Mouse (Mus musculus) lung, embryonic 14.5 days (tissue): ENCODE measurements around the gene Fstl1. TPM values are rescaled to one million over a fixed set of nuclear protein-coding genes. Genes with fewer than 3 reads are reported as not detected.

Experiments used
- ATAC-seq: fragments of 200-750 bp; cut with Nextera tagmentation; 2 replicates; pipeline ENCODE4 v1.8.0; 2017; ENCODE audit warnings: mild to moderate bottlenecking, moderate TSS enrichment, moderate library complexity; ENCODE audit not compliant: insufficient read depth
- DNase-seq: peaks from one replicate; pipeline ENCODE4 v3.0.0-alpha.2; 2015
- H3K27ac ChIP-seq: fragments of 300-500 bp; sonication (generic); 2 replicates; pipeline ENCODE4 v1.5.1; 2014; ENCODE audit warnings: low read depth, mild to moderate bottlenecking, moderate library complexity
- H3K27me3 ChIP-seq: fragments of 300-500 bp; sonication (generic); 2 replicates; pipeline ENCODE4 v1.6.1; 2014; ENCODE audit warnings: low read length, control low read depth; ENCODE audit not compliant: insufficient read depth
- H3K36me3 ChIP-seq: fragments of 300-500 bp; sonication (generic); 2 replicates; pipeline ENCODE4 v1.6.1; 2014; ENCODE audit warnings: control low read depth; ENCODE audit not compliant: insufficient read depth
- H3K4me1 ChIP-seq: fragments of 300-500 bp; sonication (generic); 2 replicates; pipeline ENCODE4 v1.6.1; 2014; ENCODE audit warnings: antibody characterized with exemption, control low read depth; ENCODE audit not compliant: insufficient read depth
- H3K4me2 ChIP-seq: fragments of 300-500 bp; sonication (generic); 2 replicates; pipeline ENCODE4 v1.6.1; 2014; ENCODE audit warnings: mild to moderate bottlenecking
- H3K4me3 ChIP-seq: fragments of 300-500 bp; sonication (generic); 2 replicates; pipeline ENCODE4 v1.5.1; 2014; ENCODE audit warnings: low read depth, low read length
- H3K9ac ChIP-seq: fragments of 300-500 bp; sonication (generic); 2 replicates; pipeline ENCODE4 v1.6.1; 2014
- H3K9me3 ChIP-seq: fragments of 300-500 bp; sonication (generic); 2 replicates; pipeline ENCODE4 v1.6.1; 2016; ENCODE audit warnings: low read depth, low read length, control low read depth
- CTCF ChIP-seq: IDR thresholded peaks from 2 replicates; pipeline ENCODE4 v1.5.1; 2016; ENCODE audit warnings: antibody characterized with exemption, low read depth
- WGBS: fragments of 180-500 bp; shearing (Covaris S2); extraction: QIAGEN DNeasy Blood & Tissue Kit; methylation state at CpG from one replicate; pipeline ENCODE4 v1.1.7; 2014; 5-methylcytosine and 5-hydroxymethylcytosine counted together
- polyA plus RNA-seq: library from polyadenylated mRNA; unstranded; fragments of >200 nt; fragmentation: Nextera tagmentation; extraction: Ambion mirVana; gene quantifications from 2 replicates; pipeline ENCODE4 v1.2.1, GENCODE M21; 2014

Gene Fstl1
- polyA plus RNA-seq, 1 experiment from 2014 or later: 460 TPM

- 89% methylated on average over 10 of the region's 10 CpGs for WGBS
- Histone ChIP-seq H3K27me3 (no peaks in the 10 kb centered on the region), H3K4me3 (no peak overlapping the region), H3K36me3 (peaks cover 35% of the 10 kb centered on the region), H3K9me3 (no peaks in the 10 kb centered on the region), H3K4me2 (no peak overlapping the region), H3K9ac (no peak overlapping the region), H3K4me1 (peaks cover 3% of the 10 kb centered on the region; the same call in 1 of the 2 replicates), H3K27ac (no peak overlapping the region)
- TF ChIP-seq CTCF: no peak
- no peak for ATAC-seq
- DNase-seq: no peak
These were observed 19.0 kb downstream of the Fstl1 start for GRCm38 (mm10) chr16:37795651-37796150.

GRCm38 (mm10) chr16:37796270-37796669 lies 19.6 kb downstream of the Fstl1 start:
- Histone ChIP-seq H3K4me1 (no peaks in the 10 kb centered on the region), H3K27ac (no peak overlapping the region), H3K4me2 (no peak overlapping the region), H3K36me3 (peaks cover 35% of the 10 kb centered on the region), H3K9me3 (no peaks in the 10 kb centered on the region), H3K27me3 (no peaks in the 10 kb centered on the region), H3K9ac (no peak overlapping the region), H3K4me3 (no peak overlapping the region)
- ATAC-seq (no peak), DNase-seq (no peak)
- WGBS: 85% methylated on average over 11 of the region's 11 CpGs
- no peak for TF ChIP-seq CTCF

GRCm38 (mm10) chr16:37801097-37801496 lies 24.4 kb downstream of the Fstl1 start:
- Histone ChIP-seq H3K4me3 (no peak overlapping the region), H3K36me3 (peaks cover 48% of the 10 kb centered on the region), H3K9me3 (no peaks in the 10 kb centered on the region), H3K27me3 (no peaks in the 10 kb centered on the region), H3K4me1 (no peaks in the 10 kb centered on the region), H3K27ac (no peak overlapping the region), H3K4me2 (no peak overlapping the region), H3K9ac (no peak overlapping the region)
- WGBS: 80% methylated on average over 2 of the region's 2 CpGs
- no peak for TF ChIP-seq CTCF
- ATAC-seq: no peak
- DNase-seq: no peak

GRCm38 (mm10) chr16:37802686-37803295 lies 26.1 kb downstream of the Fstl1 start:
- H3K27me3 ChIP-seq: no peaks in the 10 kb centered on the region
- no peaks in the 10 kb centered on the region for H3K4me1 ChIP-seq
- no peak overlapping the region for H3K4me3 ChIP-seq
- no peak overlapping the region for H3K4me2 ChIP-seq
- TF ChIP-seq CTCF: no peak
- no peaks in the 10 kb centered on the region for H3K9me3 ChIP-seq
- H3K9ac ChIP-seq: no peak overlapping the region
- ATAC-seq: no peak
- H3K36me3 ChIP-seq: peaks cover 50% of the 10 kb centered on the region
- 70% methylated on average over 4 of the region's 4 CpGs for WGBS
- H3K27ac ChIP-seq: no peak overlapping the region
- no peak for DNase-seq

- whole genome bisulfite sequencing: 95% methylated on average over 9 of the region's 9 CpGs
- H3K36me3 ChIP-seq: peaks cover 50% of the 10 kb centered on the region
- ATAC-seq: no peak
These were observed 26.8 kb downstream of the Fstl1 start for GRCm38 (mm10) chr16:37803387-37803950.

GRCm38 (mm10) chr16:37805746-37806495 lies 29.2 kb downstream of the Fstl1 start:
- H3K36me3 ChIP-seq: peaks cover 43% of the 10 kb centered on the region
- H3K4me2 ChIP-seq: no peak overlapping the region
- H3K9me3 ChIP-seq: no peaks in the 10 kb centered on the region
- WGBS: 57% methylated on average over 3 of the region's 3 CpGs
- 0 out of 2 replicates have a peak, but pooled peaks cover 9% of the 10 kb centered on the region for H3K4me1 ChIP-seq
- peak overlapping the region; percentile 33; the same call in 1 of the 2 replicates for H3K27ac ChIP-seq
- ATAC-seq: no peak
- no peak for TF ChIP-seq CTCF
- DNase-seq: peak; percentile 57
- H3K4me3 ChIP-seq: no peak overlapping the region
- no peaks in the 10 kb centered on the region for H3K27me3 ChIP-seq
- H3K9ac ChIP-seq: no peak overlapping the region

More at GRCm38 (mm10) chr16:37803387-37803950, 26.8 kb downstream of the Fstl1 start:
- Histone ChIP-seq H3K9ac (no peak overlapping the region), H3K4me2 (no peak overlapping the region), H3K9me3 (no peaks in the 10 kb centered on the region), H3K27ac (no peak overlapping the region), H3K4me1 (no peaks in the 10 kb centered on the region), H3K27me3 (no peaks in the 10 kb centered on the region), H3K4me3 (no peak overlapping the region)
- DNase-seq: no peak
- no peak for TF ChIP-seq CTCF

- TF ChIP-seq CTCF: peak; percentile 25
- H3K4me2 ChIP-seq: no peak overlapping the region
- DNase-seq: no peak
- no peak overlapping the region for H3K27ac ChIP-seq
- no peak overlapping the region for H3K9ac ChIP-seq
- no peak for ATAC-seq
- H3K4me1 ChIP-seq: peaks cover 12% of the 10 kb centered on the region
- WGBS: 78% methylated on average over 8 of the region's 8 CpGs
- no peaks in the 10 kb centered on the region for H3K27me3 ChIP-seq
- H3K36me3 ChIP-seq: peaks cover 43% of the 10 kb centered on the region
- no peaks in the 10 kb centered on the region for H3K9me3 ChIP-seq
- H3K4me3 ChIP-seq: no peak overlapping the region
These were observed 30.6 kb downstream of the Fstl1 start for GRCm38 (mm10) chr16:37807269-37807668.
